Mouse (Mus musculus) naive thymus-derived CD4-positive, alpha-beta T cell, adult 2 months (primary cell): ENCODE results near the gene Gpr155.

Source experiments
- DNase-seq: peaks from one replicate; pipeline ENCODE4 v3.0.0-alpha.2; 2011; ENCODE audit warnings: low read depth

The Gpr155 gene

GRCm38 (mm10) chr2:73317426-73317825, 68.9 kb downstream of the Gpr155 start:
- DNase-seq, result no peak

GRCm38 (mm10) chr2:73314311-73314710, 72.1 kb downstream of the Gpr155 start:
- no peak for DNase-seq

- DNase-seq, result peak; percentile 84
Observed at GRCm38 (mm10) chr2:73313117-73313501, 73.3 kb downstream of the Gpr155 start.

GRCm38 (mm10) chr2:73312152-73313116, 73.9 kb downstream of the Gpr155 start, which contains the start of the genes Scrn3 and Cir1:
Scrn3 (plus strand) TSS chr2:73312601.
Cir1 (minus strand) TSS chr2:73312701.
- peak; percentile 98 for DNase-seq

GRCm38 (mm10) chr2:73306006-73306405, 80.4 kb downstream of the Gpr155 start:
- no peak for DNase-seq

- no peak for DNase-seq
Observed at GRCm38 (mm10) chr2:73304506-73304905, 81.9 kb downstream of the Gpr155 start.

- no peak for DNase-seq
Observed at GRCm38 (mm10) chr2:73302722-73303121, 83.7 kb downstream of the Gpr155 start.

GRCm38 (mm10) chr2:73301979-73302378, 84.4 kb downstream of the Gpr155 start:
- no peak for DNase-seq

- DNase-seq, result no peak
Observed at GRCm38 (mm10) chr2:73298841-73299240, 87.5 kb downstream of the Gpr155 start.

GRCm38 (mm10) chr2:73298154-73298553, 88.2 kb downstream of the Gpr155 start:
- no peak for DNase-seq

GRCm38 (mm10) chr2:73295023-73295422, 91.3 kb downstream of the Gpr155 start:
- no peak for DNase-seq
